Mouse (Mus musculus): ENCODE data around the gene Dcst2. TPM values are rescaled to one million over a fixed set of nuclear protein-coding genes. Genes with fewer than 3 reads are reported as not detected.

Dcst2 gene
- total and polyA plus RNA-seq, 2 experiments from 2014 or later: 0.51 TPM; not detected in 1

DNA sequence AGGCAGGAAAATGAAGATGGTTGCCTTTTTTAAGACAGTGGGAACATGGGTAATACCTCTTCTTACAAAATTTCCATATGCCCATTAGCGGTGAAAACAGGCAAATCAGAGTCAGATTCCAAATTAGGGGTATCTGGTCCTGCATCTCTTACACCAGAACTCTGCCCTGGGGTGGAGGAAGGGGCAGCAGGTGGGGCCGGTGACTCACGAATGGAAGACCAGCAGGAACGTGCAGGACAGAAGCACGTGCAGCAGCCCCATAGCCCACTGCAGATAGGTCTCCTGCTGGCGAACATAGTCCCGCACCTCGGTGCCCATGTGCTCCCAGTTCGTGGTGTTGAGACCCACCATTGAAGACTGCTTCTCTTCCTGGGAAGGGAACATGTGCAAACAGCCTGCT lies 5.7 kb upstream of the Dcst2 start:
- Histone ChIP-seq H3K36me3 (ENCODE audit: insufficient read depth, low read length) (no peaks in the 10 kb centered on the region), H3K27me3 (ENCODE audit: insufficient read depth, low read length) (no peaks in the 10 kb centered on the region), H3K9ac (replicated peaks; ENCODE audit: low read length, poor library complexity, severe bottlenecking) (no peak overlapping the region), H3K4me3 (ENCODE audit: low read depth, low read length) (no peak overlapping the region), H3K4me1 (ENCODE audit: insufficient read depth, low read length) (no peaks in the 10 kb centered on the region), H3K4me2 (ENCODE audit: low read depth, low read length, poor library complexity, severe bottlenecking) (no peak overlapping the region), H3K27ac (ENCODE audit: low read depth, low read length) (no peak overlapping the region), H3K9me3 (ENCODE audit: low read length) (no peaks in the 10 kb centered on the region)
- TF ChIP-seq CTCF (IDR thresholded peaks at IDR 0.05): no peak
- DNase-seq (ENCODE audit: low spot score) (no peak), ATAC-seq (ENCODE audit: low FRiP score) (no peak)
- WGBS: 70% methylated on average over 9 of the region's 9 CpGs

DNA sequence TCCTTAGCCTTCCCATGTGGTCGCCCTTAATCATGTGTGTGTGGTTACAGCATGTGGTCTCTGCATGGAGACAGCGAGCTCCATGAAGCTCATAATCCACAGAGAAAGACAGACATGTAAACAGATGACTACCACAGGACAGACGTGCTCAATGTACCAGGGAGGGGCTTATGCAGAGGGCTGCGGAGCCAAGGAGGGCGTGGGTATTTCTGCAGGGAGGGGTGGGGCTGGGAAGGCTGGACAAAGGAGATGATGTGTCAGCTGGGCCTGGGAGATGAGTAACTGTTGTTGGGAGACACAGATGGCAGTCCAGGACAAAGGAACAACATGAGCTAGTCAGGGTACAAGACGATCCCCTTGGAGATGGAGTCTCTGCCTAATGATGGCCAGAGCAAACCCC lies 2.1 kb upstream of the Dcst2 start:
- no peak overlapping the region for H3K4me2 ChIP-seq (ENCODE audit: low read depth, low read length, poor library complexity, severe bottlenecking)
- no peak for ATAC-seq (ENCODE audit: low FRiP score)
- 67% methylated on average over 6 of the region's 6 CpGs for WGBS
- H3K27ac ChIP-seq (ENCODE audit: low read depth, low read length): no peak overlapping the region
- H3K4me3 ChIP-seq (ENCODE audit: low read depth, low read length): no peak overlapping the region
- H3K9me3 ChIP-seq (ENCODE audit: low read length): no peaks in the 10 kb centered on the region
- no peaks in the 10 kb centered on the region for H3K27me3 ChIP-seq (ENCODE audit: insufficient read depth, low read length)
- H3K4me1 ChIP-seq (ENCODE audit: insufficient read depth, low read length): no peaks in the 10 kb centered on the region
- no peaks in the 10 kb centered on the region for H3K36me3 ChIP-seq (ENCODE audit: insufficient read depth, low read length)
- no peak for DNase-seq (ENCODE audit: low spot score)
- H3K9ac ChIP-seq (replicated peaks; ENCODE audit: low read length, poor library complexity, severe bottlenecking): no peak overlapping the region
- no peak for TF ChIP-seq CTCF (IDR thresholded peaks at IDR 0.05)

DNA sequence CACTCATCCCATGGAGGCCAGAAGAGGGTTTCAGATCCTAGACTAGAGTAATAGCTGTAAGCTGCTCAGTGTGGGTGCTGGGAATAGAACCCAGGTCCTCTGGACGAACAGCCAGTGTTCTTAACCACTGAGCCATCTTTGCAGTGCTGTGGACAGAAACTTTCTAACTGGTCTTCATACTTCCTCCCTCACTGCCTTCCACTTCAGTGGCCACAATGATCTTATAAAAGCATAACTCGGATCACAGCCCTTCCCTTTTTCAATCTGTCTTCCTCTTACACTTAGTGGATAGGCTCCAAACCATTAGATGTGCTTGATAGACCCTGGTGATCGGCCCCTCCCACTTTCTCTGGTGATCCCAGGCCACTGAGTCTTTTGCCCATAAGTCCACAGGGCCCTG lies 1.5 kb upstream of the Dcst2 start:
- 78% methylated on average over 3 of the region's 3 CpGs for WGBS
- no peak for DNase-seq (ENCODE audit: low spot score)
- no peak overlapping the region for H3K4me3 ChIP-seq (ENCODE audit: low read depth, low read length)
- H3K27ac ChIP-seq (ENCODE audit: low read depth, low read length): no peak overlapping the region
- no peaks in the 10 kb centered on the region for H3K27me3 ChIP-seq (ENCODE audit: insufficient read depth, low read length)
- H3K9ac ChIP-seq (replicated peaks; ENCODE audit: low read length, poor library complexity, severe bottlenecking): no peak overlapping the region
- ATAC-seq (ENCODE audit: low FRiP score): no peak
- TF ChIP-seq CTCF (IDR thresholded peaks at IDR 0.05): no peak
- no peak overlapping the region for H3K4me2 ChIP-seq (ENCODE audit: low read depth, low read length, poor library complexity, severe bottlenecking)
- H3K36me3 ChIP-seq (ENCODE audit: insufficient read depth, low read length): no peaks in the 10 kb centered on the region
- no peaks in the 10 kb centered on the region for H3K9me3 ChIP-seq (ENCODE audit: low read length)
- H3K4me1 ChIP-seq (ENCODE audit: insufficient read depth, low read length): no peaks in the 10 kb centered on the region

DNA sequence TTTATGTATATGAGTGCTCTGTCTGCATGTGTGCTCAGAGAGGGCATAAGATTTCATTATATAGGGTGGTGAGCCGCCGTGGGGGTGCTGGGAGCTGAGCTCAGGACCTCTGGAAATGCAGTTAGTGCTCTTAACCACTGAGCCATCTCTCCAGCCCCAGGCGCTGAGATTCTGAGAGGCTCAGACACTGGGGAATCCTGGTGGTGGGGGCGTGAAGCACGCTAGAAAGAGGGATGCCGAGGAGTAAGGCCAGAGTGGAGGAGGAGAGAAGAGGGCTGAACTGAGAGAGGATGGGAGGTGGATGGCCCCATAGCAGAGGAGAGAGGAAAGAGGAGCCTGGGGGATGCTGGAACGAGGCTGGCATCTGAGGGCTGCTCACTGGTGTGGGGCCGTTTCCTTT lies 2.9 kb downstream of the Dcst2 start:
- Histone ChIP-seq H3K27me3 (ENCODE audit: insufficient read depth, low read length) (no peaks in the 10 kb centered on the region), H3K9ac (replicated peaks; ENCODE audit: low read length, poor library complexity, severe bottlenecking) (no peak overlapping the region), H3K36me3 (ENCODE audit: insufficient read depth, low read length) (no peaks in the 10 kb centered on the region), H3K4me3 (ENCODE audit: low read depth, low read length) (no peak overlapping the region), H3K4me1 (ENCODE audit: insufficient read depth, low read length) (no peaks in the 10 kb centered on the region), H3K9me3 (ENCODE audit: low read length) (no peaks in the 10 kb centered on the region), H3K4me2 (ENCODE audit: low read depth, low read length, poor library complexity, severe bottlenecking) (no peak overlapping the region), H3K27ac (ENCODE audit: low read depth, low read length) (no peak overlapping the region)
- no peak for DNase-seq (ENCODE audit: low spot score)
- WGBS: 51% methylated on average over 8 of the region's 8 CpGs
- no peak for ATAC-seq (ENCODE audit: low FRiP score)
- TF ChIP-seq CTCF (IDR thresholded peaks at IDR 0.05): no peak

DNA sequence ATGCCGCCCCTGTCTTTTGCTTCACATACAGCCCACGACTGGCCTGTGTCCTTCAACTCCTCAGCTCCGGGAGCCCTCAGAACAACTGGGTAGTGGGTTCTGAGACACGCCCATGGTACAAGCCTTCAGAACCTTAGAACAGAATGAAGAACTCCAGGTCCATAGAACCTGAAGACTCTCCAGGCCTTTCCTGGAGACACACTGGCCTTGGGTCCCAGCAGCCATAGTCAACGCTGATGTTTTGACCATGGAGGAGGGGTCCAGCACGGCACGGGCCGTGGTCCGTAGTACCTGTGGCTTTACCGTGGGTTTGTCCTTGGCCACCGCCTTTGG lies 3.3 kb downstream of the Dcst2 start, which contains the start of gene Dcst1:
Gene Dcst1 (minus strand): TSS at position 101 of the 333 bp plus-strand sequence.
- no peaks in the 10 kb centered on the region for H3K36me3 ChIP-seq (ENCODE audit: insufficient read depth, low read length)
- 85% methylated on average over 11 of the region's 11 CpGs for WGBS
- no peak within 1 kb of the TSS for H3K4me2 ChIP-seq (ENCODE audit: low read depth, low read length, poor library complexity, severe bottlenecking)
- TF ChIP-seq CTCF (IDR thresholded peaks at IDR 0.05): no peak
- no peaks in the 10 kb centered on the region for H3K27me3 ChIP-seq (ENCODE audit: insufficient read depth, low read length)
- H3K4me3 ChIP-seq (ENCODE audit: low read depth, low read length): no peak within 1 kb of the TSS
- no peak within 1 kb of the TSS for H3K27ac ChIP-seq (ENCODE audit: low read depth, low read length)
- ATAC-seq (ENCODE audit: low FRiP score) (no peak), DNase-seq (ENCODE audit: low spot score) (no peak)
- no peak within 1 kb of the TSS for H3K9ac ChIP-seq (replicated peaks; ENCODE audit: low read length, poor library complexity, severe bottlenecking)
- H3K4me1 ChIP-seq (ENCODE audit: insufficient read depth, low read length): no peaks in the 10 kb centered on the region
- H3K9me3 ChIP-seq (ENCODE audit: low read length): no peaks in the 10 kb centered on the region

DNA sequence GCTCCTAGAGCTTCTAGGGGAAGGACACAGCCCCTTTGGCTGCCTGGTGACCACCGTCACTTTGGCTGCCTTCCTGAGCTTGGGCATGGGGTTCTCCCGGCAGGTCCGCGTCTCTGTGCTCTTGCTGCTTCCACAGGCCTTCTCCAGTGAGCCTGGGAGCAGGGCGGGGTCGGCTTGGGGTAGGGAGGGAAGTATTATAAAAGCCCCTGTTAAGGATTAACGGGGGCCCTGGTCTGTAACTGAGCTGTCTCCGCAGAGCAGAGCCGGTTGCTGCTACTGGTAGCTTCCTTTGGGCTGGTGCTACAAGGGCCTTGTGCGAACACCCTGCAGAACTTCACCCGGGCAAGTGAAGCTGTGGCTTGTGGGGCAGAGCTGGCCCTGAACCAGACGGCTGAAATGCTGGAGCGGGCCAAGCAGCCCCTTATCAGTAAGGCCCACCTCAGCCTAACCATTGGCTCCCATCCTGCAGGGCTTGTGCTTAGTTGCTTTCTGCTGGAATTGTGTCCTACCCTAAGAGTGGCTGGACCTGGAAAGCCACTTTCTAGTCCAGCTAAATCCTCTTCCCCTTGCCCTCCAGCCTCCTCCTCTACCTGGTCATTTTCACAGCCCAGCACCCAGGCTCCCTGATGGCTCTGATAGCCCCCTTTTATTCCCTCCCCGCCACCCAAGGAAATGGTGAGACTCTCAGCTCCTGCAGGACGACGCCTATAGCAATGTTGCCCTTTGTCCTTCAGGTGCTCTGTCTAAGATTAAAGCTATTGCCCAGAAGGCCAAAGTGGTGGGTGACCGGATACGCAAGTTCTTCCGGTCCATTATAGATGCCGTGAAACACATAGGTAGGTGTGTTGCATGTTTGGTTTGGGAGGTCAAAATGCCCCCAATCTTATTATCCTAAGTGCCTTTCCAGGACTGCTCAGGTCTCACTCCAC lies 4.0 kb downstream of the Dcst2 start:
- H3K9ac ChIP-seq (replicated peaks; ENCODE audit: low read length, poor library complexity, severe bottlenecking): no peak overlapping the region
- H3K4me3 ChIP-seq (ENCODE audit: low read depth, low read length): no peak overlapping the region
- no peaks in the 10 kb centered on the region for H3K27me3 ChIP-seq (ENCODE audit: insufficient read depth, low read length)
- no peak overlapping the region for H3K4me2 ChIP-seq (ENCODE audit: low read depth, low read length, poor library complexity, severe bottlenecking)
- ATAC-seq (ENCODE audit: low FRiP score) (no peak), DNase-seq (ENCODE audit: low spot score) (no peak)
- 75% methylated on average over 20 of the region's 20 CpGs for WGBS
- no peaks in the 10 kb centered on the region for H3K36me3 ChIP-seq (ENCODE audit: insufficient read depth, low read length)
- no peak for TF ChIP-seq CTCF (IDR thresholded peaks at IDR 0.05)
- H3K4me1 ChIP-seq (ENCODE audit: insufficient read depth, low read length): no peaks in the 10 kb centered on the region
- no peaks in the 10 kb centered on the region for H3K9me3 ChIP-seq (ENCODE audit: low read length)
- H3K27ac ChIP-seq (ENCODE audit: low read depth, low read length): no peak overlapping the region

Data from midbrain, postnatal 0 days (tissue).